Mouse (Mus musculus) hindbrain, embryonic 11.5 days (tissue): ENCODE data around the gene Pde2a. TPM values are rescaled to one million over a fixed set of nuclear protein-coding genes. Genes with fewer than 3 reads are reported as not detected.

Experiments used
- ATAC-seq: fragments of 200-750 bp; cut with Nextera tagmentation; 2 replicates; pipeline ENCODE4 v1.8.0; 2017; ENCODE audit warnings: mild to moderate bottlenecking, moderate TSS enrichment, moderate library complexity; ENCODE audit not compliant: low FRiP score
- DNase-seq: peaks from one replicate; pipeline ENCODE4 v3.0.0-alpha.2; 2015; ENCODE audit warnings: low spot score
- H3K27ac ChIP-seq: fragments of 300-500 bp; sonication (generic); 2 replicates; pipeline ENCODE4 v1.5.1; 2014; ENCODE audit warnings: mild to moderate bottlenecking, low read depth, low read length
- H3K27me3 ChIP-seq: fragments of 300-500 bp; sonication (generic); 2 replicates; pipeline ENCODE4 v1.6.1; 2014; ENCODE audit warnings: mild to moderate bottlenecking, low read length, moderate library complexity, mixed read lengths; ENCODE audit not compliant: control insufficient read depth, insufficient read depth
- H3K36me3 ChIP-seq: fragments of 300-500 bp; sonication (generic); 2 replicates; pipeline ENCODE4 v1.6.1; 2014; ENCODE audit warnings: mild to moderate bottlenecking, low read length, moderate library complexity, mixed read lengths; ENCODE audit not compliant: control insufficient read depth, insufficient read depth
- H3K4me1 ChIP-seq: fragments of 300-500 bp; sonication (generic); replicated peaks from 2 replicates; pipeline ENCODE4 v1.6.1; 2014; ENCODE audit warnings: low read length, mixed read lengths; ENCODE audit not compliant: control insufficient read depth, insufficient read depth
- H3K4me2 ChIP-seq: fragments of 300-500 bp; sonication (generic); replicated peaks from 2 replicates; pipeline ENCODE4 v1.6.1; 2014; ENCODE audit warnings: mild to moderate bottlenecking, low read depth, low read length
- H3K4me3 ChIP-seq: fragments of 300-500 bp; sonication (generic); 2 replicates; pipeline ENCODE4 v1.5.1; 2014; ENCODE audit warnings: low read depth, low read length
- H3K9ac ChIP-seq: fragments of 300-500 bp; sonication (generic); 2 replicates; pipeline ENCODE4 v1.6.1; 2014; ENCODE audit warnings: low read depth, low read length
- H3K9me3 ChIP-seq: fragments of 300-500 bp; sonication (generic); 2 replicates; pipeline ENCODE4 v1.6.1; 2016; ENCODE audit warnings: low read length; ENCODE audit not compliant: control insufficient read depth
- WGBS: fragments of 180-500 bp; shearing (Covaris S2); extraction: QIAGEN DNeasy Blood & Tissue Kit; methylation state at CpG from one replicate; pipeline ENCODE4 v1.1.7; 2014; 5-methylcytosine and 5-hydroxymethylcytosine counted together
- polyA plus RNA-seq: library from polyadenylated mRNA; unstranded; fragments of >200 nt; fragmentation: Nextera tagmentation; extraction: Ambion mirVana; gene quantifications from 2 replicates; pipeline ENCODE4 v1.2.1, GENCODE M21; 2014

Pde2a gene
- polyA plus RNA-seq, 1 experiment from 2014 or later, result 14.4 TPM

DNA sequence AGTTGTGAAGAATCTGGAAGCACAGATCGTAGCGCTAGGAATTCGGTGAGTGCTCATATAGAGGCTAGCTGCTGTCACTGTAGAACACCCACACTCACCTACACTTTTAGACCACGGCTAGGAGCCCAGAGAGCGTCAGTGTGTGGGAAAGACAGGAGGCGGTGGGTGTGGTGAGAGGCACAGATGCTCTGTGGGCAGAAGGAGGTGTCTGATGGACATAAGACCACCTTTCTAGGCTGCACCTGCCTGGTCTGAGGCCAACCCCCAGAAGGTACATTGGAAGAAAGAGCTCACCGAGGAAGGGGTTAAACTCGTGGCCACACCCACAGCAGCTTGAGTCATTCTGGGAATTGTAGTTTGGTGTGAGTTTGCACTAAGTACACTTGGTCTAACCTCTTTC, 5.2 kb downstream of the Pde2a start:
- H3K36me3 ChIP-seq, result no peaks in the 10 kb centered on the region
- H3K4me2 ChIP-seq, result no peak overlapping the region
- no peaks in the 10 kb centered on the region for H3K4me1 ChIP-seq
- H3K27me3 ChIP-seq, result no peaks in the 10 kb centered on the region; the same call in 1 of the 2 replicates
- H3K9me3 ChIP-seq, result no peaks in the 10 kb centered on the region
- WGBS, result 74% methylated on average over 8 of the region's 8 CpGs
- no peak overlapping the region for H3K4me3 ChIP-seq
- H3K27ac ChIP-seq, result no peak overlapping the region
- no peak overlapping the region for H3K9ac ChIP-seq
- ATAC-seq, result no peak
- no peak for DNase-seq

GRCm38 (mm10) chr7:101427736-101428135, 6.2 kb downstream of the Pde2a start:
- H3K36me3 ChIP-seq, result no peaks in the 10 kb centered on the region
- H3K27me3 ChIP-seq, result no peaks in the 10 kb centered on the region
- DNase-seq (peak; percentile 70), ATAC-seq (no peak)
- no peak overlapping the region for H3K27ac ChIP-seq
- no peak overlapping the region for H3K4me3 ChIP-seq
- WGBS, result 18% methylated on average over 2 of the region's 2 CpGs
- H3K4me1 ChIP-seq, result no peaks in the 10 kb centered on the region
- H3K9ac ChIP-seq, result no peak overlapping the region
- H3K4me2 ChIP-seq, result no peak overlapping the region
- no peaks in the 10 kb centered on the region for H3K9me3 ChIP-seq

DNA sequence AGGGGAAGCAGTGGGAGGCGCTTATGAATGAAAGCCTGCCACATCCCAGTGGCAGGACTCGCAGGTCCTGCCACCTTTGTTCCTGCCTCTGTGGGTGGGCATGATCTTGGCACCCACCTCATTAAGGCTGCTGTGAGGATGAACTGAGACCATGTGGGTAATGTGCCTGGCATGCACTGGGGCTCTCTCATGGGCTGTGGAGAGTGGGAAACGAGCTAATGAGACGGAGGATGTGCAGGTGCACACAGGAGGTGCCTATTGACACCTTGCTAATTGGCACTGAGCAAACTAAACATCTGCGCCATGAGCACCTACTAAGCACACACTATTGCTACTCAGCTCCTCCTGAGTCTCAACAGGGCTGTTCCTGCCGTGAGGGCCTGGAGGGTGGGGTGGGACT, 13.5 kb downstream of the Pde2a start:
- H3K9ac ChIP-seq, result no peak overlapping the region
- no peaks in the 10 kb centered on the region for H3K9me3 ChIP-seq
- no peak for ATAC-seq
- no peak overlapping the region for H3K27ac ChIP-seq
- no peaks in the 10 kb centered on the region for H3K36me3 ChIP-seq
- no peaks in the 10 kb centered on the region for H3K27me3 ChIP-seq
- DNase-seq, result no peak
- WGBS, result 74% methylated on average over 6 of the region's 6 CpGs
- no peak overlapping the region for H3K4me2 ChIP-seq
- no peaks in the 10 kb centered on the region for H3K4me1 ChIP-seq
- no peak overlapping the region for H3K4me3 ChIP-seq

DNA sequence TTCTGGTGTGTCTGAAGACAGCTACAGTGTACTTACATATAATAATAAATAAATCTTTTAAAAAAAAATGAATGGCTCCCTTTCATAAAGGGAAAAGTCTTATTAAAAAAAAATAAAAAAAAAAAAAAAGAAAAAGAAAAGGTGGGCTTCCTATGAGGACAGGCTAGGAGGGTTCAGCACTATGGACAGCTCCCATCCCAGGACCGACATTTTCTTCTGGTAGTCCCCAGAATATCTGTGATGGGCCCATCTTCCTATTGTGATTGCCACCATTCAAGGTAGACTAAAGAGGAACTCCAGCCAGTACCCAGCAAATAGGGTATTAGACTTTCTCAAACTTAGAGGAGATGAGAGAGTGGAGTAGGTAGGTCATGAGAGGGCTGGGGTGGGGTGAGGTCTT, 16.4 kb downstream of the Pde2a start:
- WGBS, result 13% methylated on average over 1 of the region's 1 CpGs
- peak; percentile 46 for DNase-seq
- no peak overlapping the region for H3K4me2 ChIP-seq

DNA sequence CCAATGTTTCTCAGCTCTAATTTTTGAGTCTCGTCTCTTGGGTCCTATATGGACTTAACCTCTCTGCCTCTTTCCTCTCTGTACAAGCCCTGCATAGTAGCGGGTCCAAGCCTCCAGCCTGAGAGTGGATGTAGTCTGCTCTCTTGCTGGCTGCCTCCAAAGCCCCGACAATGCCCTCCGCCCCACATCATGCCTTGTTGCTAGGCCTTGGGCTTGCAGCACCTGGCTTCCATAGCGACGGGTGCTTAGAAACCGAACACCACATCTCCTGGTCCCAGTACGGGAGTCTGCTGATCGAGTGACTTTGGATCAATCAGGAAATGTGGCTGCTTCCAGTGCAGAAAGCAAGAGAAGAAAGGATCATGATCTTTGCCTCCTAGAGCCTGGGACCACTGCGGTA, 21.6 kb downstream of the Pde2a start:
- no peak for ATAC-seq
- no peak overlapping the region for H3K27ac ChIP-seq
- WGBS, result 68% methylated on average over 10 of the region's 10 CpGs

More for the DNA sequence above, 16.4 kb downstream of the Pde2a start:
- no peak overlapping the region for H3K9ac ChIP-seq
- no peak for ATAC-seq
- no peak overlapping the region for H3K4me3 ChIP-seq
- no peaks in the 10 kb centered on the region for H3K9me3 ChIP-seq
- H3K36me3 ChIP-seq, result no peaks in the 10 kb centered on the region
- no peak overlapping the region for H3K27ac ChIP-seq
- no peaks in the 10 kb centered on the region for H3K4me1 ChIP-seq
- no peaks in the 10 kb centered on the region for H3K27me3 ChIP-seq

GRCm38 (mm10) chr7:101444211-101444610, 22.7 kb downstream of the Pde2a start:
- WGBS, result 83% methylated on average over 4 of the region's 4 CpGs
- Histone ChIP-seq H3K9me3 (no peaks in the 10 kb centered on the region), H3K9ac (no peak overlapping the region), H3K4me2 (no peak overlapping the region), H3K27ac (no peak overlapping the region), H3K27me3 (no peaks in the 10 kb centered on the region), H3K4me1 (no peaks in the 10 kb centered on the region), H3K4me3 (no peak overlapping the region), H3K36me3 (no peaks in the 10 kb centered on the region)
- DNase-seq (no peak), ATAC-seq (no peak)

More for the DNA sequence above, 21.6 kb downstream of the Pde2a start:
- Histone ChIP-seq H3K9me3 (no peaks in the 10 kb centered on the region), H3K9ac (no peak overlapping the region), H3K36me3 (no peaks in the 10 kb centered on the region), H3K4me2 (no peak overlapping the region), H3K27me3 (no peaks in the 10 kb centered on the region), H3K4me1 (no peaks in the 10 kb centered on the region), H3K4me3 (no peak overlapping the region)
- no peak for DNase-seq

GRCm38 (mm10) chr7:101449855-101450254, 28.4 kb downstream of the Pde2a start:
- Histone ChIP-seq H3K27ac (no peak overlapping the region), H3K9me3 (no peaks in the 10 kb centered on the region), H3K4me1 (no peaks in the 10 kb centered on the region; the same call in 1 of the 2 replicates), H3K27me3 (peaks cover 8% of the 10 kb centered on the region), H3K4me2 (no peak overlapping the region), H3K4me3 (no peak overlapping the region), H3K9ac (no peak overlapping the region), H3K36me3 (no peaks in the 10 kb centered on the region)
- WGBS, result 69% methylated on average over 3 of the region's 3 CpGs
- no peak for ATAC-seq
- DNase-seq, result no peak

GRCm38 (mm10) chr7:101450422-101451401, 29.2 kb downstream of the Pde2a start:
- H3K36me3 ChIP-seq, result no peaks in the 10 kb centered on the region
- peaks cover 8% of the 10 kb centered on the region for H3K27me3 ChIP-seq
- H3K27ac ChIP-seq, result no peak overlapping the region; the same call in 1 of the 2 replicates
- H3K9me3 ChIP-seq, result no peaks in the 10 kb centered on the region
- peak overlapping the region; percentile 53 for H3K4me3 ChIP-seq
- ATAC-seq (peak; percentile 84), DNase-seq (peak; percentile 94)
- peak overlapping the region; percentile 98 for H3K4me2 ChIP-seq
- H3K4me1 ChIP-seq, result no peaks in the 10 kb centered on the region; the same call in 1 of the 2 replicates
- WGBS, result under 1% methylated on average over 48 of the region's 68 CpGs
- H3K9ac ChIP-seq, result peak overlapping the region; percentile 58

GRCm38 (mm10) chr7:101452669-101453068, 31.2 kb downstream of the Pde2a start:
- Histone ChIP-seq H3K27ac (no peak overlapping the region), H3K27me3 (peaks cover 8% of the 10 kb centered on the region), H3K4me3 (no peak overlapping the region), H3K4me2 (no peak overlapping the region), H3K9ac (no peak overlapping the region), H3K36me3 (no peaks in the 10 kb centered on the region), H3K9me3 (no peaks in the 10 kb centered on the region), H3K4me1 (no peaks in the 10 kb centered on the region; the same call in 1 of the 2 replicates)
- WGBS, result 83% methylated on average over 3 of the region's 3 CpGs
- DNase-seq (no peak), ATAC-seq (no peak)
